Mouse (Mus musculus) embryonic facial prominence, embryonic 13.5 days (tissue): ENCODE measurements around the gene Hand2. TPM values are rescaled to one million over a fixed set of nuclear protein-coding genes. Genes with fewer than 3 reads are reported as not detected.

ENCODE experiments used
- ATAC-seq: fragments of 200-750 bp; cut with Nextera tagmentation; 2 replicates; pipeline ENCODE4 v1.8.0; 2017; ENCODE audit warnings: low read depth; ENCODE audit not compliant: insufficient number of reproducible peaks, insufficient read depth, low FRiP score, low TSS enrichment
- H3K27ac ChIP-seq: fragments of 300-500 bp; sonication (generic); 2 replicates; pipeline ENCODE4 v1.5.1; 2015; ENCODE audit warnings: moderate library complexity, mild to moderate bottlenecking, inconsistent platforms
- H3K27me3 ChIP-seq: fragments of 300-500 bp; sonication (generic); 2 replicates; pipeline ENCODE4 v1.6.1; 2015; ENCODE audit warnings: mild to moderate bottlenecking, inconsistent platforms
- H3K36me3 ChIP-seq: fragments of 300-500 bp; sonication (generic); 2 replicates; pipeline ENCODE4 v1.6.1; 2015; ENCODE audit warnings: mild to moderate bottlenecking, inconsistent platforms
- H3K4me1 ChIP-seq: fragments of 300-500 bp; sonication (generic); 2 replicates; pipeline ENCODE4 v1.6.1; 2015; ENCODE audit warnings: inconsistent platforms
- H3K4me2 ChIP-seq: fragments of 300-500 bp; sonication (generic); 2 replicates; pipeline ENCODE4 v1.6.1; 2015; ENCODE audit warnings: moderate library complexity, mild to moderate bottlenecking, inconsistent platforms
- H3K4me3 ChIP-seq: fragments of 300-500 bp; sonication (generic); 2 replicates; pipeline ENCODE4 v1.5.1; 2015; ENCODE audit warnings: mild to moderate bottlenecking, inconsistent platforms
- H3K9ac ChIP-seq: fragments of 300-500 bp; sonication (generic); 2 replicates; pipeline ENCODE4 v1.6.1; 2015; ENCODE audit warnings: mild to moderate bottlenecking, inconsistent platforms
- H3K9me3 ChIP-seq: fragments of 300-500 bp; sonication (generic); 2 replicates; pipeline ENCODE4 v1.6.1; 2016; ENCODE audit warnings: inconsistent platforms
- WGBS: fragments of 180-500 bp; shearing (Covaris S2); methylation state at CpG from one replicate; pipeline ENCODE4 v1.1.7; 2015; ENCODE audit warnings: mixed read lengths; 5-methylcytosine and 5-hydroxymethylcytosine counted together
- polyA plus RNA-seq: library from polyadenylated mRNA; unstranded; fragments of >200 nt; fragmentation: Nextera tagmentation; extraction: Ambion mirVana; gene quantifications from 2 replicates; pipeline ENCODE4 v1.2.1, GENCODE M21; 2015

Gene Hand2
- polyA plus RNA-seq, 1 experiment from 2014 or later: 8.3 TPM

DNA sequence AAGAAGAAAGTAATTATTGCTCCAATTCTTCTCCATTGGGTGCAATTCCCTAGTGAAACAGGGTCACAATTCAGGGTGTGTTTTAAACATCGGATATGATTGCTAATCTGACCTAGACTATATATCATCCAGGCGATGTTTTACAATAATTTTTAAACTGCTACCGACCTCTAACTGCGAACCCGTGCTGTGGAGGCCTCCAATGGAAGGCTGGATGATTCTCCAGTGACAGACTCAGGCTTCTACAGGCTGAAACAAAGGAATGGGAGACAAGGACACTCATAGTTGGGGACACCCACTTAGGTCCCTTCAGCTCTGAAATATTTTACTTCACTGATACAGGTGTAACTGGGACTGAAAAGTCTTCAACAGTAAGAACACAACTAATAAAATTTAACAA, 13.9 kb downstream of the Hand2 start:
- Histone ChIP-seq H3K9me3 (no peaks in the 10 kb centered on the region), H3K27me3 (peaks cover 99% of the 10 kb centered on the region), H3K4me2 (peak overlapping the region; percentile 52), H3K4me1 (peaks cover 3% of the 10 kb centered on the region; the same call in 1 of the 2 replicates), H3K9ac (peak overlapping the region; percentile 70), H3K27ac (peak overlapping the region; percentile 79), H3K36me3 (no peaks in the 10 kb centered on the region), H3K4me3 (peak overlapping the region; percentile 35; the same call in 1 of the 2 replicates)
- WGBS: 3% methylated on average over 5 of the region's 5 CpGs
- no peak for ATAC-seq

- Histone ChIP-seq H3K4me1 (peaks cover 14% of the 10 kb centered on the region), H3K27me3 (peaks cover 99% of the 10 kb centered on the region), H3K27ac (peak overlapping the region; percentile 28; the same call in 1 of the 2 replicates), H3K4me3 (no peak overlapping the region), H3K9me3 (no peaks in the 10 kb centered on the region), H3K36me3 (no peaks in the 10 kb centered on the region), H3K4me2 (peak overlapping the region; percentile 16; the same call in 1 of the 2 replicates), H3K9ac (no peak overlapping the region; the same call in 1 of the 2 replicates)
- WGBS: 31% methylated on average over 4 of the region's 4 CpGs
- no peak for ATAC-seq
Observed at GRCm38 (mm10) chr8:57337271-57338030, 16.7 kb downstream of the Hand2 start.

- no peak for ATAC-seq
- Histone ChIP-seq H3K9me3 (no peaks in the 10 kb centered on the region), H3K4me1 (peaks cover 11% of the 10 kb centered on the region), H3K27ac (peak overlapping the region; percentile 73; the same call in 1 of the 2 replicates), H3K9ac (peak overlapping the region; percentile 66; the same call in 1 of the 2 replicates), H3K4me2 (peak overlapping the region; percentile 62), H3K4me3 (peak overlapping the region; percentile 39; the same call in 1 of the 2 replicates), H3K27me3 (peaks cover 99% of the 10 kb centered on the region), H3K36me3 (no peaks in the 10 kb centered on the region)
- 6% methylated on average over 14 of the region's 14 CpGs for WGBS
Observed at GRCm38 (mm10) chr8:57339711-57340650, 19.2 kb downstream of the Hand2 start.

- WGBS: 1% methylated on average over 41 of the region's 41 CpGs
- peaks cover 99% of the 10 kb centered on the region for H3K27me3 ChIP-seq
Observed at GRCm38 (mm10) chr8:57340840-57341540, 20.2 kb downstream of the Hand2 start.

DNA sequence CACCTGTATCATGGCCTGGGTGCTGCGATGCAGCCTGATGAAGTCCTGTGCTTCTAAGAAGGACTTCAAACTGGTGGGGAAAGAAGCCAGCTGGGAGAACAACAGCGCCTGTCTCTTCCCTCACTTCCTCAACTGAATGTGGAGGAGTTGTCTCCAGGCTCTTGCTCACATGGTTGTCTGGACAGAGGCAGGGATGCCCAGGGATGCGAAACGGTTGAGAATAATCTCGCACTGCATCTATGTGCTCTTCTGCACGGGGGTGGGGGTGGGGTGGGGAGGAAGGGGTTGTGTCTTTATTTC, 20.7 kb downstream of the Hand2 start:
- H3K9me3 ChIP-seq: no peaks in the 10 kb centered on the region
- H3K4me2 ChIP-seq: peak overlapping the region; percentile 62
- H3K36me3 ChIP-seq: no peaks in the 10 kb centered on the region
- H3K9ac ChIP-seq: peak overlapping the region; percentile 66
- WGBS: 2% methylated on average over 6 of the region's 6 CpGs
- H3K27ac ChIP-seq: peak overlapping the region; percentile 73
- peak overlapping the region; percentile 39 for H3K4me3 ChIP-seq
- H3K4me1 ChIP-seq: peaks cover 11% of the 10 kb centered on the region
- no peak for ATAC-seq
- peaks cover 99% of the 10 kb centered on the region for H3K27me3 ChIP-seq

More at GRCm38 (mm10) chr8:57340840-57341540, 20.2 kb downstream of the Hand2 start:
- Histone ChIP-seq H3K36me3 (no peaks in the 10 kb centered on the region), H3K9me3 (no peaks in the 10 kb centered on the region), H3K4me1 (peaks cover 11% of the 10 kb centered on the region), H3K4me3 (peak overlapping the region; percentile 39), H3K27ac (peak overlapping the region; percentile 73), H3K9ac (peak overlapping the region; percentile 66), H3K4me2 (peak overlapping the region; percentile 62)
- no peak for ATAC-seq

- Histone ChIP-seq H3K4me3 (no peak overlapping the region), H3K4me2 (0 out of 2 replicates have a peak overlapping the region, but pooled peaks have one; percentile 7), H3K4me1 (peaks cover 11% of the 10 kb centered on the region), H3K27ac (no peak overlapping the region), H3K9me3 (no peaks in the 10 kb centered on the region), H3K9ac (no peak overlapping the region), H3K36me3 (no peaks in the 10 kb centered on the region), H3K27me3 (peaks cover 99% of the 10 kb centered on the region)
- ATAC-seq: no peak
- 9% methylated on average over 10 of the region's 12 CpGs for WGBS
Observed at GRCm38 (mm10) chr8:57342386-57343090, 21.8 kb downstream of the Hand2 start.

GRCm38 (mm10) chr8:57343731-57344315, 23.0 kb downstream of the Hand2 start:
- Histone ChIP-seq H3K9me3 (no peaks in the 10 kb centered on the region), H3K4me3 (no peak overlapping the region), H3K4me1 (peaks cover 21% of the 10 kb centered on the region), H3K9ac (no peak overlapping the region), H3K4me2 (no peak overlapping the region), H3K27ac (no peak overlapping the region), H3K36me3 (no peaks in the 10 kb centered on the region), H3K27me3 (peaks cover 100% of the 10 kb centered on the region)
- no peak for ATAC-seq
- WGBS: 7% methylated on average over 6 of the region's 6 CpGs

GRCm38 (mm10) chr8:57344956-57345870, 24.4 kb downstream of the Hand2 start:
- no peak overlapping the region for H3K4me3 ChIP-seq
- no peaks in the 10 kb centered on the region for H3K9me3 ChIP-seq
- no peak for ATAC-seq
- peaks cover 25% of the 10 kb centered on the region for H3K4me1 ChIP-seq
- peaks cover 100% of the 10 kb centered on the region for H3K27me3 ChIP-seq
- no peak overlapping the region for H3K9ac ChIP-seq
- no peaks in the 10 kb centered on the region for H3K36me3 ChIP-seq
- peak overlapping the region; percentile 28; the same call in 1 of the 2 replicates for H3K27ac ChIP-seq
- WGBS: 2% methylated on average over 23 of the region's 23 CpGs
- peak overlapping the region; percentile 14 for H3K4me2 ChIP-seq

DNA sequence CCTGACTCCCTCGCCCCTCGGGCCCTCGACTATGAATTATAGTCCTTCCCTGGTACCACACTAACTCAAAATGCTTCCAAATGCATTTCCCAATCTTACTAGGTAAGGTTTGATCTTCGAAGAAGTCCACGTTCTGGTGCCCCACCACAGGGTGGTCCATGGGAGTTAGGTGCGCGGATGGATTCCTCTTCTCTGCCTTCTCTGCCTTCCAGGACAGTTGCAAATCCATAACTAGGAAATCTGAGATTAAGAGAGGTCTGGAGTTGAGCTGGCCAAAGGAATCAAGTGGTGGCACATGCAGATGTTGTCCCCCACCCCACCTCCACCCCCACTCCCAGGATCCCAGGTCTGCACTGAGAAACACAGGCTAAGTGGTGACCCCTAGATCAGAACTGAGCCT, 25.6 kb downstream of the Hand2 start:
- Histone ChIP-seq H3K9me3 (no peaks in the 10 kb centered on the region), H3K27ac (peak overlapping the region; percentile 1; the same call in 1 of the 2 replicates), H3K27me3 (peaks cover 98% of the 10 kb centered on the region), H3K4me1 (peaks cover 16% of the 10 kb centered on the region), H3K9ac (no peak overlapping the region), H3K4me2 (peak overlapping the region; percentile 9; the same call in 1 of the 2 replicates), H3K36me3 (no peaks in the 10 kb centered on the region), H3K4me3 (no peak overlapping the region)
- ATAC-seq: no peak
- WGBS: 8% methylated on average over 7 of the region's 7 CpGs
